Mouse (Mus musculus): ENCODE results near the gene Znhit3.
"Not testable (repeated sequence)": the region's sequence is repeated elsewhere in the genome, so short reads cannot be mapped to it uniquely, and the experiment has no call there.

The Znhit3 gene

DNA sequence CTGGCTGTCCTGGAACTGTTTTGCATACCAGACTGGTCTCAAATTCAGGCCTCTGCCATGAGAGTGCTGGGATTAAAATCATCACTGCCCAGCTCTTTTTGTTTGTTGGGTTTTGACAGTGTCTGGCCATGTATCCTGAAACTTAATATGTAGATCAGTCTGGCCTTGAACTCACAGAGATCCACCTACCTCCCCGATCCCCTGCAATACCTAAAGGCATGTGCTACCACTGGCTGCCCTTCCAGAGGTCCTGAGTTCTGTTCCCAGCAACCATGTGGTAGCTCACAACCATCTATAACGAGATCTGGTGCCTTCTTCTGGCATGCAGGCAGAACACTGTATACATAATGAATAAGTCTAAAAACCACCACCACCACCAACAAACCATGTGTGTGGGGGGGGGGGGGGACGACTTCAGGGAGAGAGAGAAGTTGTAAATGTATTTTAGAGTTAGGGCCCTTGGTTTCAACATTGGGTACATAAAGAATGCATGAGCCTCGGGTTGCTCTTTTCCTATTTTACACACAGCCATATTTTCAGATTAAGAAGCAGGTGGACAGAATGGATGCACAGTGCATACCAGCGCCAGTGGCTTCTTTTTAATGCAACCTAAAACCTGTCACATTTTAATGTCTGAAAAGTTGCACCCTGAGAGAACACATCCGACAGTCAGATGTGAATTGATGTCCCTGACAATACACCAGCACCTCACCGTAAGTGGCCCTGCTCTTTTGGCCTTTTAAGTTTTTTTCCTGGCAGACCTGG lies 37.0 kb downstream of the Znhit3 start:
- CTCF ChIA-PET = no interaction called here

- CTCF ChIA-PET = not testable (repeated sequence)
Measured at GRCm38 (mm10) chr11:84876020-84876419, 40.1 kb downstream of the Znhit3 start.

DNA sequence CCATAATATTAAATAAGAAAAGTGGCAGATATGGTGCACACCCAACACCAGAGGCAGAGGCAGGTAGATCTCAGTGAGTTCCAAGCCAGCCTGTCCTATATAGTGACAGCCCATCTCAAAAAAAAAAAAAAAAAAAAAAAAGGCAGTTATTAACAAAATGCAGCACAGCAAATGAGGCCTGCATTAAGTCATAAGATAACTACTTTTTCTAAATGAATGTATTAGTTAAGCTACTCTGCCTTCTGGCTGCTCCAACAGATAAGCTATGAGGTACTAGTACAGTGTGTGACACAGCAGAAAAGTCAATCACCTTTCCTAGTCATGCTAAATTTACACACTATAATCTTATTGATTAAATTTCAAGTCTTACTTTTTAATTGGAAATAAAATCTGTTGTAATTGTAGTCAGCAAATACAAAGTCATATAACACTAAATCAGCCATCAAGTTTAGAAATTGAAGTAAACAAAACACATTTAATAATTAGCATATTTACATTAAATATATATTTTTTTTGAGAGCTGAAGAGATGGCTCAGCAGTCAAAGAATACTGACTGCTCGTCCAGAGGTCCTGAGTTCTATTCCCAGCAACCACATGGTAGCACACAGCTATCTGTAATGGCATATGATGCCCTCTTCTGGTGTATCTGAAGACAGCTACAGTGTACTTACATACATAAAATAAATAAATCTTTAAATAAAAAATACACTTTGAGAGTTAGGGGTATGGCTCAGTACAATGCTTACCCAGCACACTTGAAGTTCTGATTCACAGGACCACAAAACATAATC lies 42.9 kb downstream of the Znhit3 start:
- CTCF ChIA-PET = interaction anchor here (1.1 kb wide), 1 partner anchor 16 kb away, joined by 4 read pairs; no protein-coding TSS in a partner anchor

GRCm38 (mm10) chr11:84871548-84872069 lies 44.6 kb downstream of the Znhit3 start:
- CTCF ChIA-PET = interaction anchor here (0.6 to 1.2 kb wide), 8 partner anchors 14 to 1419 kb away, joined by 3 to 8 read pairs (median 3); no protein-coding TSS in a partner anchor

- CTCF ChIA-PET = interaction anchor here (0.5 to 1.2 kb wide), 7 partner anchors 14 to 1419 kb away, joined by 3 to 8 read pairs (median 3); no protein-coding TSS in a partner anchor
Measured at GRCm38 (mm10) chr11:84871046-84871445, 45.1 kb downstream of the Znhit3 start.

DNA sequence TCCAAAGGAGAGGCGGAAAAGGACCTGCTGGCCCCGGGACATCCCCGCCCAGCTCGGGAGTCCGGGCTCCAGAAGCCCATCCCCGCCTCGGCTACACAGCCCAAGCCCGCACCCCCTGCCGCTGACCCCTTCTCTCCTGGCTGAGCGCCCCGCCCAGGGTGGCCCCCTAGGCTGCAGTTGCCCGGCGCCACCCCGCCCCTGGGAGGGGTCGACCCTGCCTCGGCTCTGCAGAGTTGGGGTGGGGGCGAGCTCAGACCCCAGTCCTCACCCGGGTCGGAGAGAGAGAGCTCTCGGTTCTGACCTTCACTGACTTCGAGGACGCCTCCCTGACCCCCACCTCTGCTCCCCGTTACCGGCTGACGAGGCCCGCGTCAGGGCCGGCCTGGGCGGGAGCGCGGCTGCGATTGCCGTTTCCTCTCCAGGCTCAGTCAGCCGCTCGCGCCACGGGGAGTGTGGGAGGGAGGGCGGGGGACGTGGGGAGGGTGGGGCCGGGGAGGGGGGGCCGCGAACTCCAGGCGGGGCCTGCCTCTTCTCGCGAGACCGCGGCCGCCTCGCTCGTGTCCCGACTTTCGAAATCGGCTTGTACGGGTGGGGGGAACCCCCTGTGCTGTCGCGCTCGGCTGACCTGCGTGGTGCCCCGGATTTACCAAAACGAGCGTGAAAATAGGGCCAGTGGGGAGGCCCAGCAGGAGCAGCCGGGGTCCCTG lies 45.7 kb downstream of the Znhit3 start, which contains the start of gene Ggnbp2:
TSS of gene Ggnbp2 (minus strand) at position 481 of the 707 bp plus-strand sequence.
- CTCF ChIA-PET = interaction anchor here (0.5 to 1.2 kb wide), 2 partner anchors 20 to 69 kb away, joined by 3 to 4 read pairs; no protein-coding TSS in a partner anchor

GRCm38 (mm10) chr11:84869537-84870232 lies 46.5 kb downstream of the Znhit3 start:
- CTCF ChIA-PET = no interaction called here

GRCm38 (mm10) chr11:84868786-84869259 lies 47.3 kb downstream of the Znhit3 start:
- CTCF ChIA-PET = no interaction called here

- CTCF ChIA-PET = no interaction called here
Measured at GRCm38 (mm10) chr11:84867586-84867985, 48.6 kb downstream of the Znhit3 start.

GRCm38 (mm10) chr11:84865268-84865667 lies 50.9 kb downstream of the Znhit3 start:
- CTCF ChIA-PET = no interaction called here

Measured in spleen, embryonic (tissue).